Mouse (Mus musculus) liver, adult (tissue): ENCODE measurements around the gene Nectin4.

Experiments
- GATA4 ChIP-seq: IDR thresholded peaks from 2 replicates; pipeline ENCODE4 v1.6.1; 2014; ENCODE audit warnings: mild to moderate bottlenecking, low read length; ENCODE audit not compliant: insufficient replicate concordance

Gene Nectin4

DNA sequence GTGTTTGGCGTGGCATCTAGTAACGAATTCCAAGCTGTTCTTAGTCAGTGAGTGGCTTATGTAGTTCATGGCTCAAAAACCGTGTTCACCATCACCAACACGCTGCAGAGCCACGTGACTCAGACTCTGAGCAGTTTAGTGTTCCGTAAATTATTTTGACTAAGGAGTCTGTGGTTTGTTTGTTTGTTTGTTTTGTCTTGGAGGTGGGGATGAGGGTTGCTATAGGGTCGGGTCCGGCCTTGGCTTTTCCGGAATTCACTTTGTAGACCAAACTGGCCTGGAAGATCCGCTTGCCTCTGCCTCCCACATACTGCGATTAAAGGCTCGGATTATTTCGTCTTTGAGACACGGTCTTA, 23.8 kb upstream of the Nectin4 start:
- no peak for TF ChIP-seq GATA4

DNA sequence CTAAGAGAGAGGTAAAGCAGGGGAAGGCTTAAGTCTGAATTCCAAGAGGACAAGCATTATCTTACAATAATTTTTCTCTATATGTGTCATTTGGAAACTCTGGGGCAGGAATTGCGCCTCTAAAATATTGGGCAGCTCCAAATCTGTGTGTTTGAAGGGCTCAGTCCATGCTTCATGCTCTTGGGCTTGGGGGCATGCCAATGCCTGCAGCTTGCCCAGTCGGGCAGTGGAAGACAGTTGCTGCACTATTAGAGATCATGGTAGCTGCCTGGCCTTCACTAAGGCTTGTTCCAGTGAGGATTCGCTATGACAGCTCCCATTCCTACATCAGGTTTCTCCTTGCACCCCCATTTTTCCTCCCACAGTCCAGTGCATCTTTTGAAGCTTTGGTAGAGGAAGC, 21.2 kb upstream of the Nectin4 start:
- no peak for TF ChIP-seq GATA4

DNA sequence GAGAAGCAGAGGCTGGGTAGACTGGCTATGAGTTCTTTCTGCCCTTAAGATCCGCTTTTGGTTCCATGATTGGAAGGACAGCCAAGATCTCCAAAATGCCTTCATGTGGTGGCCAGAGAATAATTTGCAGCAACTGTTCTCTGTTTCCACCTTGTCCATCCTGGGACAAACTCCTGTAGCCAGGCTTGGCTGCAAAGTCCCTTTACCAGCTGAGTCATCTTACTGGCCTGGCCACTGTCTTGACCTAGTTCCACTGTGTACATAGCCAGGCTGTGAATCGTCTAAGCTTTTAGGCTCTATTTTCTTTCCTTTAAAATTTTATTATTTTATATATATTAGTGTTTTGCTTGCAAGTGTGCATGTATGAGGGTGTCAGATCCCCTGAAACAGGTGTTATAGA, 20.7 kb upstream of the Nectin4 start:
- TF ChIP-seq GATA4: no peak

DNA sequence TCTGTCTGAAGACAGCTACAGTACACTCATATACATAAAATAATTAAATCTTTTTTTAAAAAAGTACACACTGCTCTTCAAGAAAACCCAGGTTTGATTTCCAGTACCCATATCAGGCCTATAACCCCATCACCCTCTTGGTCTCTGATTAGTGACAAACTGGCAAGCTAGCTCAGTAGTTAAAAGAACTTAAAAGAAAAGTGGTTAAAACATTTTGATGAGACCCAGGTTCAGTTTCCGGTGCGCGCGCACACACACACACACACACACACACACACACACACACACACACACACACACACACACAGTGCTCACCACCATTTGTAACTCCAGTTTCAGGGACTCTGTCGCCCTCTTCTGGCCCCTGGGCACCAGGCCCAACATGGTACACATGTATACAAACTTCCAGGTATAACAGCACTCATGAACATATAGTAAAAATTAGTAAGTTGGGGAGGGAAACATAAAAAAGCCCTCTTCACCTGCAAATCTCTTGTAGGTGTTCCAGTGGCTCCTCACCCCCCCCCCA, 14.0 kb upstream of the Nectin4 start:
- TF ChIP-seq GATA4: no peak

DNA sequence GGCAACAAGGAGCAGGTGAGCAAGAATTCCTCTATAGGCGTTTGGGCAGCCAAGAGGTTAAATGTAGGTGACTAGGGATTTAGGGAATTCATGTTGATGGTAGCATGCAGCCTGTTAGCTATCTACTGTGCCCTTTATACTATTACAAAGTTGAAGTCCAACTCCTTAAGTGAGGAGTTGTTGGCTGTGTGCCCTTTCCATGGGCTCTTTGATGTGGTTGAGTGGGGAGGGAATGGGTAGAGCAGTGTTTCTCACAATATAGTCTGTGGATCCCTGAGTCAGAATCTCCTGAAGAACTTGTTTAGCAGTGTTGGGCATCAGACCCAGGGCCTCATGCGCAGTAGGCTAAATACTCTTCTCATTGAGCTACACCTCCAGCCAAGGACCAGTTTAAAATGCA, 13.1 kb upstream of the Nectin4 start:
- no peak for TF ChIP-seq GATA4

DNA sequence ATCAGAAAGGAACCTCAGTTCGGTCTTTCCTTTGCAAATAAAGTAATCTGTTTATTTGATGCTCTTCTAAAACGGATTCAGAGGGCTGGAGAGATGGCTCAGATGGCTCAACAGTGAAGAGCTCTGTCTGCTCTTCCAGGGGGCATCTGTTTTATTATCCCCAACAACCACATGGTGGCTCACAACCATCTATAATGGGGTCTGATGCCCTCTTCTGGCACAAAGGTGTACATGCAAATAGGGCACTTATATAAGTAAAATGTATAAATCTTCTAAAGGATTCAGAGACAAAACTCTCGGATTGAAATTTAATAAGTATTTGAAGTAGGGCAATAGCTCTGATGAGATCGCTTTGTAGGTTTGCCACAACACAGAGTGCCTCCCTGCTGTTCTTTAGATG, 11.5 kb upstream of the Nectin4 start:
- no peak for TF ChIP-seq GATA4

DNA sequence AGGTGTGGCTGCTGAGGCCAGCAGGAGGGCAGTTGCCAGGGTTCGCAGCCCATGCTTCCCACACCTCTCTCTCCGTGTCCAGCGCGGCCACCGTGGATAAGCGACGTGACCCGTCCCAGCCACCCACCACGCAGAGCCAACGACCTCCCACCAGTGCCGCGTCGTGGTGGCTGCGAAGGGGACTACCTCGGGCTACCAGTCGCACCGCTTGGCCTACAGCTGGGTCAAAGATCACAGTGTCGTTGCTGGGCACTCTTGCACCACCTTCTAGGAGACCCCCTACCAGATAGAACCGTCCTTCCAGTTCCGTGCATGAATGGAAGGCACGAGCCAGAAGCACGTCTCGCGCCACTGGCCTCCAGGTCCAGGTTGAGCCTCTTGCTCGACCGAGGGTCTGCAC, 9.6 kb upstream of the Nectin4 start:
- no peak for TF ChIP-seq GATA4

DNA sequence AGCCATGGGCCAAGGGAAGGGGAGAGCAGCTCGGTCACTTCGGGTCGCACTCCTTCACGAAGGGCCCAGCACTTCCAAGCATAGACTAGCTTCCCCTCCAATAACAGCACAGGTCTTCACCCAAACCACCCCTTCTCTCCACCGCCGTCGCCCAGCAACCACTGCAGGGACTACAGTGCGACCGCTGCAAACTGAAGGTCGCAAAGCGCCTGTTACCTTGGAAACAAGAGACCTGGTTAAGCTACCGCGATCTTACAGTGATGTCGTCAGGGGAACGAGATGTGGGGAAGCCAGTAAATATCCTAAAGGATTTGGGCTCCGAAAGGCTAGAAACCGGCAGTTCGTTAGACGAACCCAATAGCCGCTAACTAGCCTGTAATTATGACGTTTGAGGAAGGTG, 9.2 kb upstream of the Nectin4 start, which contains the start of gene Klhdc9:
Gene Klhdc9, minus strand, starts transcription at position 143 of the 400 bp plus-strand sequence.
- no peak for TF ChIP-seq GATA4

DNA sequence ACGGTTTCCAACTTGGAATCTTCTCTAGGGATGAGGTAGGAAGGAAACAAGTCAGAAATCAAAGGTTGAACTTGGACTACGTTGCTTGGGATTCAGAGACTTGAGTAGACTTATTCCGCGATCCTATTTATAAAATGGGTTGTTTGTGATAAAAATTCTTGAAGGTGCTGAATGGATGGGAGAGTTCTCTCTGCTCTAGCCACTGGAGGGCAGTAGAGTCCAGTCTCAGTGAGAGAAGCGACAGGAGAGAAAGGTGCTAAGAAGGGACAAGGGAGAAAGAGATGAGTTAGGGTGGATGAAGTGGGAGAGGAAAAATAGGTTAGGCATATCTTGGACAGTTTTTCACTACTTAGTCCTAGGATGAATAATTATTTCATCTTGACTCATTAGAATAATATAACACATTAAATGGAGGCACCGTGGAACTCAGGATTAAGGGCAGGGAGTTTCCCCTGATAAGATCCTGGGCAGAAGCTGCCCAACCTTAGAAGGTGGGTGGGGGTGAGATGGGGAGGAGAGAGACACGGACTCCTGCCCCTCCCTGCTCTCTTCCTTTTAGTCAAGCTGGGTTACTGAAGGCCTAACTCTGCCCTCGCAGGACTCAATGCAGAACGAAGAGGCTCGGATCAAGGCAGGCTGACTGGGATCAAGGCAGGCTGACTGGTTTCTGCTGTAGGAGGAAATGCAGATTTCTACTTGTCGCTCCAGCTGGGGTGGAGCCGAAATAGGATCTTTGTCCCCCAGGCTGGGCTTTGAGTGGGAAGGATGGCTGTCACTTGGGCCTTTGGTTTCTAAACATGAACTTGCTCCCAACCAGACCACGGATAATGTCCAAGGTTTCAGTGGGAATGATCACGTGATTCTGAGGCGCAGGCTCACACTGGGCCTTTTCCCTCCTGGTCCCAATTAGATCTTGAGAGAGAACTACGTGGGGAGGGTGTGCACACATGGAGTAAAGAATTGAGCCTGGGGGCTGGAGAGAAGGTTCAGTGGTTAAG, 8.5 kb upstream of the Nectin4 start:
- TF ChIP-seq GATA4: no peak

DNA sequence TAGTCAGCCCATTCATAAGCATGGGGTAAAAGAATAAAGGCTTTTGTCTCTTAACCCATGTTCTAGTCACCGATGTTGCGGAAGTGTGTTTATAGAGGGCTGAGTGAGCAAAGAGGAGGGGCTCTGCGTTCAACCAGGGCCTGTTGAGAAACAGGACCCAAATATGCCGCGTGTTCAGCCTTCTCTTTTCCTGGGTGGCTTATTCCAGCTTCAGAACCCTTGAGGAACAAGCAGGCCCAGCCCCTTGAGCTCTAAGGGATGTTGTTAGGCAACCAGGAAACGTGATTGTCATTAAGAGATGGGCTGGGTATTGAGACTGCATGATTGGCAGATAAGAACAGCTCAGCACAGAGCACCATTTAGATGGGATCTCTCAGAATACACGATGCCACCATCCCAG, 4.0 kb upstream of the Nectin4 start:
- TF ChIP-seq GATA4: no peak

DNA sequence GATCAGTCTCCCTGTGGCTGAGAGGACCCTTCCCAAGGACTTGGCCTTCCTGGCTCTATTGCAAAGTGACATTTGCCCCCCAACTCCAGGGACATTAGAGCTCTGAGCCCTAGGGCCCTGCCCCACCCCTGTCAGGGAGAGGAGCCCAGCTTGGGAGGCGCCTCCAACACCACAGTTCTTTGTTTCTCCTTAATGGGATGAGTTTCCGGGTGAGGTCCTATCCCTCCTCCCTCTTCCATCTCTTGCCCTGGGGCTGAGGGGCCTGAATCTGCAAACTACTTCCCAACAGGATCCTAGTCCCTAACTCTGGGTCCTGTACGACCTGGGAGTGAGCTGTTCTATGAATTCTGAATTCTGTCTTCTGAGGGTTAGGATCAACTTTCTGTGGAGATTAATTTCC, 3.0 kb downstream of the Nectin4 start:
- no peak for TF ChIP-seq GATA4

DNA sequence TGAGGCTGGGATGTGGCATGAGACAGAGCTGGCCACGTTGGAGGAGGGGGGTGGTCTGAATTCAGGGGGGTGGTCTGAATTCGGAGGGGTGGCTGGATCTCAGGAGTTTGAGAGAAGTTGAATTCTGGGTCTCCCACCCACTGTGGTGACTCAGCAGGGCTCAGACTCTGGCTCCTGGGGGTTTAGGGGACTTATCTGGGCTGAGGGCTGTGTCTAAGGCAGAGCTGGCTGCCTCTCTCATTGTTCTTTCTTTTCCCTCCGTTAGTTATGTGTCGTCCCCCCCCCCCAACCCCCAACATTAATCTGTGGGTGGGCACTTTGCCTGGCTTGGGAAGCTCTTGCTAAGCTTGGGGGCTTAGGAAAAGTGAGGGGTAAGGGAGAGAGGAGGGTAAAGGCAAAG, 4.0 kb downstream of the Nectin4 start:
- no peak for TF ChIP-seq GATA4

DNA sequence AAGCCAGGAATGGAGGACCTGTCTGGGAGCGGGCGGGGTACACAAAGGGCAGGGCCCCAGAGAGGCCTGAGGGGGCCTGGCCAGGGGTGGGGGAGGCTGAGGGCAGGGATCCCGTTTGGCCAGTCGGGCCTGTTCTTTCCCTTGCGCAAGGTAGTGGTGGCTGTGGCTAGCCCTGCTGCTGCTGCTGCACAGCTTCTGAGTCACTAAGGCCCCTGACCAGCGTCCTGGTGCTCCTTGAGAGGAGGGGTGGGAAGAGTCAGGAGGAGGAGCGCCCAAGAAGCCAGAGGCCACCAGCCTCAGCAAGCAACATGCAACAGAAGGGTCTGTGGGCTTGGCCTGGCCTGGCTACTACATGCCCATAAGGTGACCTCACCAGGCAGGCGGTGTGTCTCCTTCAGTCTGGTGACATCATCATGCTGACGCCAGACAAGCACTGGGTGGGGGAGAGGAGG, 5.8 kb downstream of the Nectin4 start:
- TF ChIP-seq GATA4: no peak

DNA sequence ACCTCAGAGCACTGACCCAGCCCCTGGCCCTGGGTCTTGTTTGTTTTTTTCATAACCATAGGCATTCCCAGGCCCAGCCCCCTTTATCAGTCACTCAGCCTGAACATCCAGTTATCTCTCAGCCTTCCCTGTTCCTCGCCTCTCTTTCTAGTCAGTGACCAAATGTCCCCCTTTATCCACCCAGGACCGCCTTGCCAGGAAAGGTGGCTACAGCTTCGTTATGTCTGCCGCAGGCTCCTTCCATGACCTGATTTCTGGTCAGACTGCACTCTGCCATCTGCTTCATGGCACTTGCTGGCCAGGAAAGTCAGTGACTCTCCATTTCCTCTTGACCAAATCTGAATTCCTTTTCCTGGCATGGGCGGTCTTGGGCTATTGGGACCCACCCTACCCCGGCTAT, 8.4 kb downstream of the Nectin4 start:
- no peak for TF ChIP-seq GATA4

DNA sequence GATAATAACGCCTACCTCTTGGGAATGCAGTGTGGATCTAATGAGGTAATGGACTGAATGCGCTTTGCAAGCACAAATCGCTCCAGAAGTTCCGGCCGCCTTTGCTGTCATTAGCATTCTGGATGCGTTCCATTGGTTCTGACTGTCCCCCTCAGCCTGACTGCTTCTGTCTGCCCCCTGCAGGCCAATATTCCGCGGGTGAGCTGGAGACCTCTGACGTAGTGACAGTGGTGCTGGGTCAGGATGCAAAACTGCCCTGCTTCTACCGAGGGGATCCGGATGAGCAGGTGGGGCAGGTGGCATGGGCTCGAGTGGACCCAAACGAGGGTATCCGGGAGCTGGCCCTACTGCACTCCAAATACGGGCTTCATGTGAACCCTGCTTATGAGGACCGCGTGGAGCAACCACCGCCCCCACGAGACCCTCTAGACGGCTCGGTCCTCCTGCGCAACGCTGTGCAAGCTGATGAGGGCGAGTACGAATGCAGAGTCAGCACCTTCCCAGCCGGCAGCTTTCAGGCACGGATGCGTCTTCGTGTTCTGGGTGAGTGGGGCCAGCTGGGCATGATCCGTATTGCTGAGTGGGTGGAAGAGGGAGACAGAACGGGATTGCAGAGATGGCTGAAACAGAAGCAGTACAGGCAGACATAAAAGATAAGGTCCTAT, 10.2 kb downstream of the Nectin4 start:
- TF ChIP-seq GATA4: no peak

DNA sequence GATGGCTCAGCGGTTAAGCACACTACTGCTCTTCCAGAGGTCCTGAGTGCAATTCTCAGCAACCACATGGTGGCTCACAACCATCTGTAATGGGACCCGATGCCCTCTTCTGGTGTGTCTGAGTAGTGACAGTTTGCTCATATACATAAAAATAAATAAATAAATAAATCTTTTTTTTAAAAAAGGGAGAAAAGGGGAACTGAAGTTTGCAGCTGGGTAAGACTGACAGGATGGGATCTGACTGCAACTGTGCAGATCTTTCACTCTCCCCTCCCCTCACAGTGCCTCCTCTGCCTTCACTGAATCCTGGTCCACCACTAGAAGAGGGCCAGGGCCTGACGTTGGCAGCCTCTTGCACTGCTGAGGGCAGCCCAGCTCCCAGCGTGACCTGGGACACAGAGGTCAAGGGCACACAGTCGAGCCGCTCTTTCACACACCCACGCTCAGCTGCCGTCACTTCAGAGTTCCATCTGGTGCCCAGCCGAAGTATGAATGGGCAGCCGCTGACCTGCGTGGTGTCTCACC, 12.3 kb downstream of the Nectin4 start:
- no peak for TF ChIP-seq GATA4
